Mouse (Mus musculus): Measurements from ENCODE around the gene Sstr3. TPM values are rescaled to one million over a fixed set of nuclear protein-coding genes. Genes with fewer than 3 reads are reported as not detected.

Gene Sstr3
- polyA plus RNA-seq, 1 experiment: not detected

GRCm38 (mm10) chr15:78524163-78524562 is 20.3 kb downstream of the Sstr3 start:
- Histone ChIP-seq H3K4me3 (ENCODE audit: low read depth, low read length) (no peak overlapping the region), H3K9ac (ENCODE audit: low read depth, poor library complexity, severe bottlenecking) (no peak overlapping the region), H3K9me3 (replicated peaks; ENCODE audit: control insufficient read depth, insufficient read depth, low read length, poor library complexity, severe bottlenecking) (no peaks in the 10 kb centered on the region), H3K4me1 (ENCODE audit: control insufficient read depth, insufficient read depth, low read length) (no peaks in the 10 kb centered on the region), H3K36me3 (ENCODE audit: control insufficient read depth, insufficient read depth, low read length, poor library complexity, severe bottlenecking) (no peaks in the 10 kb centered on the region), H3K27me3 (ENCODE audit: control insufficient read depth, insufficient read depth, low read length, poor library complexity, severe bottlenecking) (no peaks in the 10 kb centered on the region), H3K27ac (ENCODE audit: insufficient read depth, low read length) (no peak overlapping the region)
- TF ChIP-seq POLR2A (IDR thresholded peaks at IDR 0.05; ENCODE audit: insufficient read depth, low read length) (no peak), EP300 (IDR thresholded peaks at IDR 0.05; ENCODE audit: insufficient read depth, low read depth, low read length) (no peak), CTCF (IDR thresholded peaks at IDR 0.05; ENCODE audit: low read depth, low read length) (no peak)

- Histone ChIP-seq H3K9ac (ENCODE audit: low read depth, poor library complexity, severe bottlenecking) (no peak overlapping the region), H3K4me1 (ENCODE audit: control insufficient read depth, insufficient read depth, low read length) (no peaks in the 10 kb centered on the region), H3K4me3 (ENCODE audit: low read depth, low read length) (no peak overlapping the region), H3K27me3 (ENCODE audit: control insufficient read depth, insufficient read depth, low read length, poor library complexity, severe bottlenecking) (no peaks in the 10 kb centered on the region), H3K36me3 (ENCODE audit: control insufficient read depth, insufficient read depth, low read length, poor library complexity, severe bottlenecking) (no peaks in the 10 kb centered on the region), H3K9me3 (replicated peaks; ENCODE audit: control insufficient read depth, insufficient read depth, low read length, poor library complexity, severe bottlenecking) (no peaks in the 10 kb centered on the region), H3K27ac (ENCODE audit: insufficient read depth, low read length) (no peak overlapping the region)
- TF ChIP-seq EP300 (IDR thresholded peaks at IDR 0.05; ENCODE audit: insufficient read depth, low read depth, low read length): no peak
- no peak for TF ChIP-seq POLR2A (IDR thresholded peaks at IDR 0.05; ENCODE audit: insufficient read depth, low read length)
- TF ChIP-seq CTCF (IDR thresholded peaks at IDR 0.05; ENCODE audit: low read depth, low read length): no peak
Measured at GRCm38 (mm10) chr15:78521892-78522291, 22.6 kb downstream of the Sstr3 start.

GRCm38 (mm10) chr15:78521331-78521730 is 23.2 kb downstream of the Sstr3 start:
- Histone ChIP-seq H3K9ac (ENCODE audit: low read depth, poor library complexity, severe bottlenecking) (no peak overlapping the region), H3K36me3 (ENCODE audit: control insufficient read depth, insufficient read depth, low read length, poor library complexity, severe bottlenecking) (no peaks in the 10 kb centered on the region), H3K27ac (ENCODE audit: insufficient read depth, low read length) (no peak overlapping the region), H3K4me3 (ENCODE audit: low read depth, low read length) (no peak overlapping the region), H3K4me1 (ENCODE audit: control insufficient read depth, insufficient read depth, low read length) (no peaks in the 10 kb centered on the region), H3K9me3 (replicated peaks; ENCODE audit: control insufficient read depth, insufficient read depth, low read length, poor library complexity, severe bottlenecking) (no peaks in the 10 kb centered on the region), H3K27me3 (ENCODE audit: control insufficient read depth, insufficient read depth, low read length, poor library complexity, severe bottlenecking) (no peaks in the 10 kb centered on the region)
- TF ChIP-seq POLR2A (IDR thresholded peaks at IDR 0.05; ENCODE audit: insufficient read depth, low read length): no peak
- TF ChIP-seq CTCF (IDR thresholded peaks at IDR 0.05; ENCODE audit: low read depth, low read length): no peak
- no peak for TF ChIP-seq EP300 (IDR thresholded peaks at IDR 0.05; ENCODE audit: insufficient read depth, low read depth, low read length)

- Histone ChIP-seq H3K36me3 (ENCODE audit: control insufficient read depth, insufficient read depth, low read length, poor library complexity, severe bottlenecking) (no peaks in the 10 kb centered on the region), H3K9me3 (replicated peaks; ENCODE audit: control insufficient read depth, insufficient read depth, low read length, poor library complexity, severe bottlenecking) (no peaks in the 10 kb centered on the region), H3K27ac (ENCODE audit: insufficient read depth, low read length) (no peak overlapping the region), H3K27me3 (ENCODE audit: control insufficient read depth, insufficient read depth, low read length, poor library complexity, severe bottlenecking) (no peaks in the 10 kb centered on the region), H3K4me1 (ENCODE audit: control insufficient read depth, insufficient read depth, low read length) (no peaks in the 10 kb centered on the region), H3K4me3 (ENCODE audit: low read depth, low read length) (no peak overlapping the region), H3K9ac (ENCODE audit: low read depth, poor library complexity, severe bottlenecking) (no peak overlapping the region)
- TF ChIP-seq CTCF (IDR thresholded peaks at IDR 0.05; ENCODE audit: low read depth, low read length): no peak
- TF ChIP-seq EP300 (IDR thresholded peaks at IDR 0.05; ENCODE audit: insufficient read depth, low read depth, low read length): no peak
- TF ChIP-seq POLR2A (IDR thresholded peaks at IDR 0.05; ENCODE audit: insufficient read depth, low read length): no peak
Measured at GRCm38 (mm10) chr15:78520112-78520715, 24.3 kb downstream of the Sstr3 start.

GRCm38 (mm10) chr15:78518221-78518620 is 26.3 kb downstream of the Sstr3 start:
- no peak overlapping the region for H3K27ac ChIP-seq (ENCODE audit: insufficient read depth, low read length)
- no peaks in the 10 kb centered on the region for H3K4me1 ChIP-seq (ENCODE audit: control insufficient read depth, insufficient read depth, low read length)
- TF ChIP-seq POLR2A (IDR thresholded peaks at IDR 0.05; ENCODE audit: insufficient read depth, low read length): no peak
- TF ChIP-seq CTCF (IDR thresholded peaks at IDR 0.05; ENCODE audit: low read depth, low read length): no peak
- no peak for TF ChIP-seq EP300 (IDR thresholded peaks at IDR 0.05; ENCODE audit: insufficient read depth, low read depth, low read length)
- H3K27me3 ChIP-seq (ENCODE audit: control insufficient read depth, insufficient read depth, low read length, poor library complexity, severe bottlenecking): no peaks in the 10 kb centered on the region
- H3K4me3 ChIP-seq (ENCODE audit: low read depth, low read length): no peak overlapping the region
- H3K36me3 ChIP-seq (ENCODE audit: control insufficient read depth, insufficient read depth, low read length, poor library complexity, severe bottlenecking): no peaks in the 10 kb centered on the region
- no peaks in the 10 kb centered on the region for H3K9me3 ChIP-seq (replicated peaks; ENCODE audit: control insufficient read depth, insufficient read depth, low read length, poor library complexity, severe bottlenecking)
- H3K9ac ChIP-seq (ENCODE audit: low read depth, poor library complexity, severe bottlenecking): no peak overlapping the region

GRCm38 (mm10) chr15:78515759-78516158 is 28.7 kb downstream of the Sstr3 start:
- Histone ChIP-seq H3K4me1 (ENCODE audit: control insufficient read depth, insufficient read depth, low read length) (no peaks in the 10 kb centered on the region), H3K27ac (ENCODE audit: insufficient read depth, low read length) (no peak overlapping the region), H3K27me3 (ENCODE audit: control insufficient read depth, insufficient read depth, low read length, poor library complexity, severe bottlenecking) (no peaks in the 10 kb centered on the region), H3K9ac (ENCODE audit: low read depth, poor library complexity, severe bottlenecking) (no peak overlapping the region), H3K9me3 (replicated peaks; ENCODE audit: control insufficient read depth, insufficient read depth, low read length, poor library complexity, severe bottlenecking) (no peaks in the 10 kb centered on the region), H3K4me3 (ENCODE audit: low read depth, low read length) (no peak overlapping the region), H3K36me3 (ENCODE audit: control insufficient read depth, insufficient read depth, low read length, poor library complexity, severe bottlenecking) (no peaks in the 10 kb centered on the region)
- TF ChIP-seq CTCF (IDR thresholded peaks at IDR 0.05; ENCODE audit: low read depth, low read length) (no peak), EP300 (IDR thresholded peaks at IDR 0.05; ENCODE audit: insufficient read depth, low read depth, low read length) (no peak), POLR2A (IDR thresholded peaks at IDR 0.05; ENCODE audit: insufficient read depth, low read length) (no peak)
